Mouse (Mus musculus) midbrain, embryonic 16.5 days (tissue): ENCODE measurements at regions not wholly inside any gene's neighbourhood (a gene's known extent, or its start where the extent isn't known, plus 50 kb on each side); places are given as distances from the start of the nearest gene placed in this dataset.

ENCODE experiments used
- ATAC-seq: fragments of 200-750 bp; cut with Nextera tagmentation; 2 replicates; pipeline ENCODE4 v1.8.0; 2017; ENCODE audit warnings: moderate TSS enrichment
- H3K27ac ChIP-seq: fragments of 300-500 bp; sonication (generic); 2 replicates; pipeline ENCODE4 v1.5.1; 2014; ENCODE audit warnings: mild to moderate bottlenecking, low read length, mixed read lengths
- H3K27me3 ChIP-seq: fragments of 300-500 bp; sonication (generic); 2 replicates; pipeline ENCODE4 v1.6.1; 2014; ENCODE audit warnings: low read depth, low read length, mixed read lengths; ENCODE audit not compliant: control insufficient read depth, insufficient read depth
- H3K36me3 ChIP-seq: fragments of 300-500 bp; sonication (generic); 2 replicates; pipeline ENCODE4 v1.6.1; 2014; ENCODE audit warnings: mild to moderate bottlenecking, low read length, moderate library complexity, mixed read lengths; ENCODE audit not compliant: control insufficient read depth, insufficient read depth
- H3K4me1 ChIP-seq: fragments of 300-500 bp; sonication (generic); 2 replicates; pipeline ENCODE4 v1.6.1; 2014; ENCODE audit warnings: mild to moderate bottlenecking, low read length, mixed read lengths; ENCODE audit not compliant: control insufficient read depth, insufficient read depth
- H3K4me2 ChIP-seq: fragments of 300-500 bp; sonication (generic); 2 replicates; pipeline ENCODE4 v1.6.1; 2014; ENCODE audit warnings: mild to moderate bottlenecking, low read length, mixed read lengths
- H3K4me3 ChIP-seq: fragments of 300-500 bp; sonication (generic); 2 replicates; pipeline ENCODE4 v1.5.1; 2014; ENCODE audit warnings: low read depth, mild to moderate bottlenecking, low read length, moderate library complexity, mixed read lengths
- H3K9ac ChIP-seq: fragments of 300-500 bp; sonication (generic); 2 replicates; pipeline ENCODE4 v1.6.1; 2014; ENCODE audit warnings: low read depth, low read length, mixed read lengths
- H3K9me3 ChIP-seq: fragments of 300-500 bp; sonication (generic); replicated peaks from 2 replicates; pipeline ENCODE4 v1.6.1; 2014; ENCODE audit warnings: mild to moderate bottlenecking, low read length, mixed read lengths; ENCODE audit not compliant: control insufficient read depth, poor library complexity, severe bottlenecking
- WGBS: fragments of 180-500 bp; shearing (Covaris S2); extraction: QIAGEN DNeasy Blood & Tissue Kit; methylation state at CpG from one replicate; pipeline ENCODE4 v1.1.7; 2014; 5-methylcytosine and 5-hydroxymethylcytosine counted together

DNA sequence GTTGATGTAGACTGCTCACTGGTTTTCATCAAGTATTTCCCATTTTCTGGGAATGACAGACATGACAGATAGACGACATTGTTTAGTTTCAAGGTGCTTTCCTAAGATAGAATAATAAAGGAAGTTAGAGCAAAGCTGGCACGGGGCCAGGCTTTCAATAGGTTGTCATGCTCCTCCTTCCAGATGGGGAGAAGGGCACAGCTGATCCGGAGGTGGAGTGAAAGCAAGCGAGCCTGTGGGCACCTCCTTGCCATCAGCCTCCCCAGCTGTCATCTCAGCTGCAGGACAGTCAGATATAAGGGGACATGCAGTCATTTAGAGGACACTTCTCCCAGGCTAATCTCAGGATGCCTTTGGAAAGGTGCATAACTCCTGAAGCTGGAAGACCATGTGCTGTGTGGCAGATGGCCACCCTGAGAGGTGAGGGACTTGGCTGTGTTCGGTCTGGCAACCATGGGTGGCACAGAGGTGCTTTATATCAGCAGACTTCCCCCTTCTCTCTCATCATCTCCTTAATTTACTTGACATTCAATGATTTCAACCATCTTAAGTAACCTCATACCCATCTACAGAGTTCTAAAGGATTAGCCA lies 318.6 kb downstream of the Epm2a start:
- Histone ChIP-seq H3K27ac (no peak overlapping the region), H3K4me3 (no peak overlapping the region), H3K4me1 (no peaks in the 10 kb centered on the region), H3K9ac (no peak overlapping the region), H3K27me3 (no peaks in the 10 kb centered on the region), H3K4me2 (no peak overlapping the region), H3K36me3 (no peaks in the 10 kb centered on the region), H3K9me3 (no peaks in the 10 kb centered on the region)
- 65% methylated on average over 5 of the region's 5 CpGs for WGBS
- ATAC-seq: no peak

- no peaks in the 10 kb centered on the region for H3K27me3 ChIP-seq
- no peaks in the 10 kb centered on the region for H3K36me3 ChIP-seq
- no peak overlapping the region for H3K4me3 ChIP-seq
- no peak for ATAC-seq
- 83% methylated on average over 2 of the region's 2 CpGs for WGBS
- no peak overlapping the region for H3K4me2 ChIP-seq
- no peaks in the 10 kb centered on the region for H3K9me3 ChIP-seq
- no peak overlapping the region for H3K9ac ChIP-seq
- H3K27ac ChIP-seq: no peak overlapping the region
- no peaks in the 10 kb centered on the region for H3K4me1 ChIP-seq
These were observed 366.5 kb downstream of the Epm2a start for GRCm38 (mm10) chr10:11709742-11710141.

DNA sequence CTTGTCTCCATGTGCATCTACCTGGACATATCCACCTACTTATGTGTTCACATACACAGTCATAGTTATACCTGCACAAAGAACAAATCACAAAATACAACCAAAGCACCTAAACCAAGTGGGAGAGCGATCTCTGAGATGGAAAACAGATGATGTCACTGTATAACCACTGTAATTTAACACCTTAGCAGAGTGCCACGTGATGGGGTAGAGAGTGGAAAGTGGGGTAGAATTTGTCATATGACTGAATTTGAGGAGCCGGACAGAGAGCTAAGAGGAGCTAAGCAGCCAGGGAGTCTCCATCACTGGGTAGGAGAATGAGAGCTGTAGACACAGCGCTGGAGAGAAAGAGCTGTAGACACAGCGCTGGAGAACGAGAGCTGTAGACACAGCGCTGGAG lies 381.6 kb downstream of the Epm2a start:
- H3K4me3 ChIP-seq: no peak overlapping the region
- no peaks in the 10 kb centered on the region for H3K27me3 ChIP-seq
- H3K9ac ChIP-seq: no peak overlapping the region
- no peak for ATAC-seq
- H3K36me3 ChIP-seq: no peaks in the 10 kb centered on the region
- WGBS: 86% methylated on average over 7 of the region's 7 CpGs
- H3K27ac ChIP-seq: no peak overlapping the region
- H3K4me1 ChIP-seq: no peaks in the 10 kb centered on the region
- H3K9me3 ChIP-seq: no peaks in the 10 kb centered on the region
- no peak overlapping the region for H3K4me2 ChIP-seq

DNA sequence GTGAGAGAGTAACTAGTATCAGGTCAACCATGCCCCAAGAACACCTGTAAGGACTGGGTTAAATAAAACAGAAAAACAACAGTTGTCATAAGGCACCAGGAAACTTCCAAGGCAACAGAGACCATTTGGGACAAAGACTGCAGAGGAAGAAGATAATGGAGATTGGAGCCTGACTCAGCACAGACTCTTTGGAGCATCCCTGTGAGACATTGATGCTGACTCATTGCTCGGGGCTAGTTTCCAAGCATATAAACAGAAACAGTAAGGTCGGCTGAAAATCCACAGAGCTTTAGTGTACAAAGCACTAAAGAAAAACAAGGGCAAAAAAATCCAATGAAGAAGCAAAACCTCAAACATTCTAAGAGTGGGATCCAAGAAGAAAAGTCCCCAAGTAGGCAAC lies 386.3 kb downstream of the Epm2a start:
- Histone ChIP-seq H3K4me2 (no peak overlapping the region), H3K27ac (no peak overlapping the region), H3K36me3 (no peaks in the 10 kb centered on the region), H3K27me3 (no peaks in the 10 kb centered on the region), H3K4me3 (no peak overlapping the region), H3K4me1 (no peaks in the 10 kb centered on the region), H3K9me3 (no peaks in the 10 kb centered on the region), H3K9ac (no peak overlapping the region)
- no peak for ATAC-seq
- 82% methylated on average over 2 of the region's 2 CpGs for WGBS

DNA sequence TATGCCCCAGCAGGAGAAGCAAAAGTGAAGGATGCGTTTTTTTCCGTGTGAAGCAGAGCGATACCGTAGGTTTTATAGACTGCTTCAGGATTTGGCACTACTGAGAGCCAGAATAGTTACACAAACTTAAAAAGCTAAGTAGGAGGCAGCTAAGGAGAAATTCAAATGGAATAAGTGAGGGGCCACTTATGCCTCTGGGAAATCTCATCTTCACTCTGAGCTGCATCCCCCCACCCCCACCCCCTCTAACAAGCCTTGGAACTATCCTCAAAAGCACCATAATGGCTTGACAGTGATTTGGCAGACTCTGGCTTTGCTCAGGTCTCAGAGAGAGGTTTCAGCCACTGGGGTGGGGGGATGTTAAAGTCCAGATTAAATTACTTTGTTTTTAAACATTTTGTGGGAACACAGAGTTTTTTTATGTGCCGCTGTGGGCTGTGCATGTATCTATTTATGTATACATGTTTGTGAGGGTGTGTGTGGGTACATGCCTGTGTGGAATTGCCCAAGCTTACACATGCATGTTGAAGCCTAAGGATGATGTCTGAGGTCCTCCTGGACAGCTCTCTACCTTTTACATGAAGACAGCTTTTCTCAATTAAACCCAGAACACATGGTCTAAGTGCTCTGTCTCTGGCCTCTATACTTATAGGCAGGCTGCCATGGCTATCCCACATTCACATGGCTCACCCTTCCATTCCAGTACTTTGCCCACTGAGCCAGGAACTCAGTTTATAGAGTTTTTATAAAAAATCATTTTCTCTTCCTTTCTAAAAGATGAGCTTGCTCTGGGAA lies 396.6 kb downstream of the Epm2a start:
- H3K9ac ChIP-seq: no peak overlapping the region
- no peak for ATAC-seq
- no peak overlapping the region for H3K4me3 ChIP-seq
- WGBS: 82% methylated on average over 5 of the region's 5 CpGs
- H3K4me1 ChIP-seq: no peaks in the 10 kb centered on the region
- H3K27me3 ChIP-seq: no peaks in the 10 kb centered on the region
- H3K36me3 ChIP-seq: no peaks in the 10 kb centered on the region
- no peaks in the 10 kb centered on the region for H3K9me3 ChIP-seq
- no peak overlapping the region for H3K4me2 ChIP-seq
- no peak overlapping the region for H3K27ac ChIP-seq

DNA sequence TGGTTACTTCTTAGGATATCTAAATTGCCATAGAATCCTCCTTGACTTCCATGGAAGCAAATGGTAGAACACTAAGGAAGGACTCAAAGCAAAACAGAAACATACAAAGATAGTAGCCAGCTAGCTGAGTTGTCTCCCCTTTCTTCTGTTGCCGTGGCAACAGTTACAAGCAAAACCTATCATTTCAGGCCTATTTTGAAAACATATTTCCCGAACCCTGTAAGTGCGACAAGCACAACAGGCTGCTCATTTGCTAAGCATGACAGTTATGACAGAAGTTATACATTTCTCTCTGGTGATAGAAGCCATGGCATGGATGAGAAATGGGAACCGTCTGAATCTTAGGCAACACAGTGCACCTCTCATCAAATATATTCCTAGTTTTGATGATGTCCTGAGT lies 402.4 kb downstream of the Epm2a start:
- Histone ChIP-seq H3K9me3 (no peaks in the 10 kb centered on the region), H3K4me3 (no peak overlapping the region), H3K9ac (no peak overlapping the region), H3K27ac (no peak overlapping the region), H3K36me3 (no peaks in the 10 kb centered on the region), H3K4me1 (no peaks in the 10 kb centered on the region; the same call in 1 of the 2 replicates), H3K27me3 (no peaks in the 10 kb centered on the region), H3K4me2 (no peak overlapping the region)
- WGBS: 73% methylated on average over 4 of the region's 4 CpGs
- ATAC-seq: 0 out of 2 replicates have a peak, but pooled peaks have one; percentile 42

DNA sequence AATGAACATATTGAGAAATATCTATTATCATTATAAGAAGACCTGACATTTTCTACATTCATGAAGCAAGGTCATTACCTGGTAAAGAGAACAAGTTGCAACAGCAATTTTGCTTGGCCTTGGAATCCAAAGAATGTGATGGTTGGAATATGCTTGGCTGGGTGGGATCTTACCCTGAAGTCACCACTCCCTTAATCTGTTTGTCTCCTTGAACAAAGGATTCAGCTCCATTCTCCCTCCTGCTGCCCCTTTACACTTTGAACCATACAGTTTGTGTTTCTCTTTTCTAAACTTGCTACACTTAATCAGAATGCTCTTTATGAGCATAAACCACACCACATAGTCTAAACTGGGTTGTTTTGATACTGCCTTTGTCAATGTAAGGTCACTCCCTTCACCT lies 403.8 kb downstream of the Epm2a start:
- no peaks in the 10 kb centered on the region for H3K9me3 ChIP-seq
- H3K4me2 ChIP-seq: no peak overlapping the region
- H3K4me1 ChIP-seq: no peaks in the 10 kb centered on the region; the same call in 1 of the 2 replicates
- H3K27ac ChIP-seq: no peak overlapping the region
- no peak overlapping the region for H3K9ac ChIP-seq
- no peak overlapping the region for H3K4me3 ChIP-seq
- ATAC-seq: no peak
- H3K27me3 ChIP-seq: no peaks in the 10 kb centered on the region
- H3K36me3 ChIP-seq: no peaks in the 10 kb centered on the region

DNA sequence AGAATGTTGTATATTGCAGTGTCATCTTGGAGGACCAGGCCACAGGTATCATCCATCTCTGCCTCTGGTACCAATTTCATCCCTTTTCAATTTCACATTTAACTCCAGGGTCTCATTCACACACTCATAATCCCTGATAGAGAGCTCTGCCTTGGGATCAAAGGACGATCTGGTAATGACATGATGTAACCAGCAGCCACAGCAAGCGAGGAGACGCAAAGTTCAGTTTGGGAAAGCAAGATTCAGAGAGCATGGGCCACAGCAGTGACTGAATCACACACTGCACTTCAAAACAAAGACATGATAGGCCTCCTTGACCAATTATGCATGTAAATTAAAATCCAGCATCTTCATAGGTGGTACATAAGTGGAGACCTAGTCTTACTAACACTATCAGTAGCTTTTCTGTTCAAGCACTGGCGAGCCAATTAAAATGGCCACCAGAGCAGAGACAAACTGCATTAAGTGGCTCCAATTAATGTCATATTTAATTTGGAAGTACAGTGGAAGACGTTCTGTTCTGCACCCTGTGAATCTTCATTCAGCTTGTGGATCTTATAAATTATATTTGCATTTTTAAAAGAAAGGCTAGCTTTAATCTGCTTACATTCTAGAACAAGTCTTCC lies 412.0 kb downstream of the Epm2a start:
- Histone ChIP-seq H3K4me2 (no peak overlapping the region), H3K27ac (no peak overlapping the region), H3K36me3 (no peaks in the 10 kb centered on the region), H3K4me3 (no peak overlapping the region), H3K9ac (no peak overlapping the region), H3K9me3 (no peaks in the 10 kb centered on the region), H3K27me3 (no peaks in the 10 kb centered on the region), H3K4me1 (no peaks in the 10 kb centered on the region)
- ATAC-seq: peak; percentile 51; the same call in 1 of the 2 replicates
- WGBS: 68% methylated on average over 5 of the region's 5 CpGs

GRCm38 (mm10) chr10:11777894-11778293 lies 434.7 kb downstream of the Epm2a start:
- 86% methylated on average over 6 of the region's 6 CpGs for WGBS
- Histone ChIP-seq H3K9ac (no peak overlapping the region), H3K27me3 (no peaks in the 10 kb centered on the region), H3K27ac (no peak overlapping the region), H3K4me2 (no peak overlapping the region), H3K36me3 (no peaks in the 10 kb centered on the region), H3K4me1 (no peaks in the 10 kb centered on the region), H3K4me3 (no peak overlapping the region), H3K9me3 (0 out of 2 replicates have a peak, but pooled peaks cover 4% of the 10 kb centered on the region)
- no peak for ATAC-seq
